9 mouse cellular contexts compared by ENCODE assay signal in the genomic region with DNA sequence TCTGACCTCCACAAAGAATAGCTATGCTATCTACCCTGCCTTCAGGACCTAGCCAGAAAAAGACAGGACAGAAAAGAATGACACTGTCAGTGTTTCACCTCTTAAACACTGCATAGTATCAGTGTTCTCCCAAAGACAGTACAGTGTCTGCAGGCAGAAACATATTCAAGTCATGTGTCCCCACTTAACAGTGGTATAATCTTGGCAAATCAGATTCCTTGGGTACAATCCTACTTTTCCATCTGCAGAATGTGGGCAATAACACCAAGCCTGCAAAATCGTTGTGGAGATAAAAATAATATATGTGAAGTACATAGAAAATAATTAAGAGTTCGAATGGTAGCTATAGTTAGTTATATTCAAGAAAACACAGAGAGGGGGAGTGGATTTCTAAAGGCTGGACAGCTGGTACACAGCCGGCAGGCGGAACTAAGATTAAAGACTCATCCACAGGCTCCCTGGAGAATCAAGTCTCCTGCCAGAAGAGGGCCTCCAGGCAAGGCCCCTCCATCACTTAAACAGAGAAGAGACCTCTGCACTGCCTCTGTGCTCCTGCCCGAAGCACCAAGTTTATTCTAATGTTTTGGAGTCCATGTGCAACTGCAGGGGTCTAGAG. TPM values are rescaled to one million over a fixed set of nuclear protein-coding genes. Genes with fewer than 3 reads are reported as not detected.
DNase-seq lines count a peak whose midpoint lies in the region; ATAC-seq and TF ChIP-seq lines count a peak whose summit lies in the region.
"Had no signal": no experiment of that assay in that cellular context is flagged by ENCODE, and none has a peak within 500 bp of the region (broad histone marks: within the 10 kb centered on the region; RNA-seq: fewer than 3 reads in every experiment).

No protein-coding gene starts in this region.

- no peak overlapping the region for H3K9ac ChIP-seq in forebrain, embryonic 16.5 days (replicated peaks; ENCODE audit: low read depth, low read length)
- no peak overlapping the region for H3K9ac ChIP-seq in forebrain, embryonic 15.5 days (replicated peaks)
- no peak overlapping the region for H3K9ac ChIP-seq in heart, postnatal 0 days (replicated peaks; ENCODE audit: low read depth, low read length)
- H3K9ac ChIP-seq: hindbrain, embryonic 15.5 days had no signal

- no peaks in the 10 kb centered on the region; the same call in 1 of the 2 replicates for H3K4me1 ChIP-seq in forebrain, embryonic 16.5 days (replicated peaks; ENCODE audit: control insufficient read depth, insufficient read depth, low read length)
- peaks cover 5% of the 10 kb centered on the region; the same call in 1 of the 2 replicates for H3K4me1 ChIP-seq in forebrain, embryonic 15.5 days
- H3K4me1 ChIP-seq in heart, postnatal 0 days (ENCODE audit: control insufficient read depth, insufficient read depth), result peaks cover 7% of the 10 kb centered on the region; the same call in 1 of the 2 replicates
- H3K4me1 ChIP-seq in hindbrain, embryonic 10.5 days (replicated peaks), result no peaks in the 10 kb centered on the region
- H3K4me1 ChIP-seq: hindbrain, embryonic 15.5 days had no signal

- TF ChIP-seq EP300 in heart, postnatal 0 days (IDR thresholded peaks at IDR 0.05; ENCODE audit: low read depth), result no peak

- no peak overlapping the region for H3K4me2 ChIP-seq in forebrain, embryonic 16.5 days (ENCODE audit: low read length)
- no peak overlapping the region for H3K4me2 ChIP-seq in forebrain, embryonic 15.5 days (replicated peaks)
- H3K4me2 ChIP-seq in heart, postnatal 0 days (ENCODE audit: low read depth, low read length), result no peak overlapping the region
- H3K4me2 ChIP-seq: hindbrain, embryonic 15.5 days had no signal

- H3K4me3 ChIP-seq in forebrain, embryonic 16.5 days (replicated peaks; ENCODE audit: low read length), result no peak overlapping the region
- H3K4me3 ChIP-seq in forebrain, embryonic 15.5 days, result no peak overlapping the region
- H3K4me3 ChIP-seq in heart, postnatal 0 days (ENCODE audit: low read depth, low read length), result no peak overlapping the region
- H3K4me3 ChIP-seq in hindbrain, embryonic 10.5 days, result no peak overlapping the region
- H3K4me3 ChIP-seq: hindbrain, embryonic 15.5 days had no signal

- no peaks in the 10 kb centered on the region for H3K27me3 ChIP-seq in forebrain, embryonic 16.5 days (replicated peaks; ENCODE audit: control insufficient read depth, insufficient read depth, low read length)
- H3K27me3 ChIP-seq in forebrain, embryonic 15.5 days, result no peaks in the 10 kb centered on the region
- no peaks in the 10 kb centered on the region for H3K27me3 ChIP-seq in heart, postnatal 0 days (ENCODE audit: control insufficient read depth, insufficient read depth, low read length)
- H3K27me3 ChIP-seq in hindbrain, embryonic 10.5 days (ENCODE audit: insufficient read depth, poor library complexity, severe bottlenecking), result no peaks in the 10 kb centered on the region
- H3K27me3 ChIP-seq: hindbrain, embryonic 15.5 days had no signal

- no peaks in the 10 kb centered on the region for H3K36me3 ChIP-seq in forebrain, embryonic 16.5 days (ENCODE audit: control insufficient read depth, insufficient read depth)
- no peaks in the 10 kb centered on the region for H3K36me3 ChIP-seq in forebrain, embryonic 15.5 days
- H3K36me3 ChIP-seq in heart, postnatal 0 days (replicated peaks; ENCODE audit: control insufficient read depth, insufficient read depth, low read length), result no peaks in the 10 kb centered on the region
- H3K36me3 ChIP-seq in hindbrain, embryonic 10.5 days, result no peaks in the 10 kb centered on the region
- H3K36me3 ChIP-seq: hindbrain, embryonic 15.5 days had no signal

- no peaks in the 10 kb centered on the region for H3K9me3 ChIP-seq in forebrain, embryonic 16.5 days (ENCODE audit: control insufficient read depth, low read length)
- no peaks in the 10 kb centered on the region for H3K9me3 ChIP-seq in forebrain, embryonic 15.5 days
- no peaks in the 10 kb centered on the region for H3K9me3 ChIP-seq in heart, postnatal 0 days (replicated peaks; ENCODE audit: control insufficient read depth, low read length)
- H3K9me3 ChIP-seq in hindbrain, embryonic 10.5 days, result no peaks in the 10 kb centered on the region
- H3K9me3 ChIP-seq: hindbrain, embryonic 15.5 days had no signal

- 67% methylated on average over 5 of the region's 5 CpGs for WGBS in forebrain, embryonic 16.5 days
- WGBS in forebrain, embryonic 15.5 days, result 70% methylated on average over 5 of the region's 5 CpGs
- 52% methylated on average over 5 of the region's 5 CpGs for WGBS in heart, postnatal 0 days
- WGBS in hindbrain, embryonic 10.5 days, result 73% methylated on average over 5 of the region's 5 CpGs

- ATAC-seq in forebrain, embryonic 16.5 days, result 0 out of 2 replicates have a peak, but pooled peaks have one; percentile 50
- no peak for ATAC-seq in forebrain, embryonic 15.5 days (replicated peaks)
- ATAC-seq in heart, postnatal 0 days (ENCODE audit: insufficient read depth, low read depth), result peak; percentile 70
- ATAC-seq in activated CD4-positive, CD25-positive, alpha-beta regulatory T cell, adult 4 months, result no peak

- TF ChIP-seq CTCF in heart, postnatal 0 days (IDR thresholded peaks at IDR 0.05; ENCODE audit: low read depth), result no peak

- DNase-seq in brain, adult 2 months (ENCODE audit: low read depth, low spot score), result peak; percentile 87
- DNase-seq in heart, postnatal 0 days (ENCODE audit: low spot score), result peak; percentile 26
- DNase-seq in lung, postnatal 4 days, result peak; percentile 15 to 50
- no peak for DNase-seq in thymus, adult 18-20 months
- DNase-seq in hindbrain, embryonic 10.5 days (ENCODE audit: low spot score), result no peak

- no peak overlapping the region; the same call in 1 of the 2 replicates for H3K27ac ChIP-seq in forebrain, embryonic 16.5 days (ENCODE audit: low read length)
- no peak overlapping the region; the same call in 1 of the 2 replicates for H3K27ac ChIP-seq in forebrain, embryonic 15.5 days (replicated peaks)
- peak overlapping the region; percentile 36 for H3K27ac ChIP-seq in heart, postnatal 0 days (ENCODE audit: low read depth)
- H3K27ac ChIP-seq in hindbrain, embryonic 10.5 days, result no peak overlapping the region
- H3K27ac ChIP-seq: hindbrain, embryonic 15.5 days had no signal

RNA-seq across cellular contexts. Expression of gene Cd34, which starts 53.4 kb away (rescaled TPM):
- 25.7 and 30.5 TPM in 2 replicates for polyA plus RNA-seq in forebrain, embryonic 16.5 days (2015; fragmentation: Nextera tagmentation; extraction: Ambion mirVana)
- polyA plus RNA-seq in forebrain, embryonic 15.5 days (2015; fragmentation: Nextera tagmentation; extraction: Ambion mirVana), result 25.2 and 26.3 TPM in 2 replicates
- total RNA-seq in heart, postnatal 0 days (2014; rRNA removed; ENCODE audit: low replicate concordance), result 173 and 187 TPM in 2 replicates
- 116 and 128 TPM in 2 replicates for polyA plus RNA-seq in heart, postnatal 0 days (2015; fragmentation: Nextera tagmentation; extraction: Ambion mirVana)
- polyA plus RNA-seq in hindbrain, embryonic 10.5 days (2016; fragmentation: Nextera tagmentation; extraction: Ambion mirVana), result 53.7 and 58.8 TPM in 2 replicates
- polyA plus RNA-seq in activated CD4-positive, CD25-positive, alpha-beta regulatory T cell, adult 4 months (2017; shearing (Covaris generic)), result under 1 TPM; 0.26 to 0.48 TPM

Comparison
In these comparisons a context has a peak if more than half of its experiments do, and no peak if none do; other contexts are left out.
1. ATAC-seq: peak in forebrain, embryonic 16.5 days (single experiment) and heart, postnatal 0 days (single experiment); none in forebrain, embryonic 15.5 days (single experiment) and activated CD4-positive, CD25-positive, alpha-beta regulatory T cell, adult 4 months (single experiment).
2. DNase-seq: peak in brain, adult 2 months (single experiment), heart, postnatal 0 days (single experiment) and lung, postnatal 4 days (2 of 2); none in thymus, adult 18-20 months (0 of 2) and hindbrain, embryonic 10.5 days (single experiment).
3. RNA of gene Cd34, which starts 53.4 kb away (polyA plus RNA-seq): 116 to 128 TPM in heart, postnatal 0 days, 53.7 to 58.8 TPM in hindbrain, embryonic 10.5 days, 25.2 to 26.3 TPM in forebrain, embryonic 15.5 days and 25.7 to 30.5 TPM in forebrain, embryonic 16.5 days; 0.26 to 0.48 TPM in activated CD4-positive, CD25-positive, alpha-beta regulatory T cell, adult 4 months; every median in the first group is over 10 times any median in the second.